Mouse (Mus musculus): Measurements from ENCODE around the gene Poglut1. TPM values are rescaled to one million over a fixed set of nuclear protein-coding genes. Genes with fewer than 3 reads are reported as not detected.
A peak's percentile ranks its signal among the peaks of the same experiment; 100 is the strongest.

Gene Poglut1
- polyA plus RNA-seq, 1 experiment, result 0.08 TPM

- H3K4me1 ChIP-seq (ENCODE audit: control insufficient read depth), result peaks cover 2% of the 10 kb centered on the region; the same call in 1 of the 2 replicates
Observed at GRCm38 (mm10) chr16:38555988-38556387, 5.9 kb upstream of the Poglut1 start.

GRCm38 (mm10) chr16:38548000-38548399 is 2.1 kb downstream of the Poglut1 start:
- H3K36me3 ChIP-seq (ENCODE audit: control insufficient read depth), result peaks cover 19% of the 10 kb centered on the region
- peaks cover 22% of the 10 kb centered on the region for H3K4me1 ChIP-seq (ENCODE audit: control insufficient read depth)

More at GRCm38 (mm10) chr16:38555988-38556387, 5.9 kb upstream of the Poglut1 start:
- Histone ChIP-seq H3K36me3 (ENCODE audit: control insufficient read depth) (no peaks in the 10 kb centered on the region), H3K9me3 (ENCODE audit: control insufficient read depth, low read length) (no peaks in the 10 kb centered on the region), H3K4me3 (replicated peaks) (no peak overlapping the region), H3K27me3 (ENCODE audit: control insufficient read depth) (peaks cover 74% of the 10 kb centered on the region)
- no peak for TF ChIP-seq GATA1 (IDR thresholded peaks at IDR 0.05; ENCODE audit: low read length)
- TF ChIP-seq TAL1 (IDR thresholded peaks at IDR 0.05; ENCODE audit: low read length), result no peak

GRCm38 (mm10) chr16:38538716-38539380 is 11.2 kb downstream of the Poglut1 start:
- Histone ChIP-seq H3K4me1 (ENCODE audit: control insufficient read depth) (peaks cover 18% of the 10 kb centered on the region), H3K36me3 (ENCODE audit: control insufficient read depth) (peaks cover 56% of the 10 kb centered on the region)

More at GRCm38 (mm10) chr16:38548000-38548399, 2.1 kb downstream of the Poglut1 start:
- TF ChIP-seq TAL1 (IDR thresholded peaks at IDR 0.05; ENCODE audit: low read length) (no peak), GATA1 (IDR thresholded peaks at IDR 0.05; ENCODE audit: low read length) (no peak)
- H3K9me3 ChIP-seq (ENCODE audit: control insufficient read depth, low read length), result no peaks in the 10 kb centered on the region
- peaks cover 16% of the 10 kb centered on the region for H3K27me3 ChIP-seq (ENCODE audit: control insufficient read depth)
- no peak overlapping the region for H3K4me3 ChIP-seq (replicated peaks)

GRCm38 (mm10) chr16:38536544-38537146 is 13.4 kb downstream of the Poglut1 start:
- Histone ChIP-seq H3K9me3 (ENCODE audit: control insufficient read depth, low read length) (no peaks in the 10 kb centered on the region), H3K4me3 (replicated peaks) (no peak overlapping the region), H3K36me3 (ENCODE audit: control insufficient read depth) (peaks cover 56% of the 10 kb centered on the region), H3K4me1 (ENCODE audit: control insufficient read depth) (peaks cover 18% of the 10 kb centered on the region), H3K27me3 (ENCODE audit: control insufficient read depth) (no peaks in the 10 kb centered on the region)
- TF ChIP-seq GATA1 (IDR thresholded peaks at IDR 0.05; ENCODE audit: low read length), result no peak
- TF ChIP-seq TAL1 (IDR thresholded peaks at IDR 0.05; ENCODE audit: low read length), result no peak

More at GRCm38 (mm10) chr16:38538716-38539380, 11.2 kb downstream of the Poglut1 start:
- H3K4me3 ChIP-seq (replicated peaks), result no peak overlapping the region
- TF ChIP-seq TAL1 (IDR thresholded peaks at IDR 0.05; ENCODE audit: low read length) (no peak), GATA1 (IDR thresholded peaks at IDR 0.05; ENCODE audit: low read length) (no peak)
- no peaks in the 10 kb centered on the region for H3K9me3 ChIP-seq (ENCODE audit: control insufficient read depth, low read length)
- H3K27me3 ChIP-seq (ENCODE audit: control insufficient read depth), result no peaks in the 10 kb centered on the region

DNA sequence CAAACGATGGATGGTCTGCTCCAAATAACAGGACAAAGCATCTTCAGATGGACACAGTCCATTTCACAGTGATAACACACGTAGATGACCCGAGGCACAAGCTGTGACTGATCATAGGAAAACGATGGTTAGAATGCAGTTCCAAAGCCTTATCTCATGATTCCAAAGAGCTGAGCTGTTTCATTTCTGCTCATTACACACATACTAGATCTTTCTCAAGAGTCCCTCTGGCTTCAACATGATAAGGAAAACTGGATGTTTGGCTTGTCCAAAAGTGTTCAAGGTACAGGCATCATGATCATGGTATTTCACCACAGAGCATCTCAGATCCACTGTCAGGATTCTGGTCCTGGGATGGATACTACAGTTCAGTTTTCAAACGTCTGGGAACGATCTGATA is 23.8 kb downstream of the Poglut1 start:
- no peak; the same call in 2 of the 3 replicates for TF ChIP-seq TAL1 (IDR thresholded peaks at IDR 0.05; ENCODE audit: low read length)
- TF ChIP-seq GATA1 (IDR thresholded peaks at IDR 0.05; ENCODE audit: low read length), result no peak
- Histone ChIP-seq H3K4me1 (ENCODE audit: control insufficient read depth) (peaks cover 50% of the 10 kb centered on the region), H3K9me3 (ENCODE audit: control insufficient read depth, low read length) (no peaks in the 10 kb centered on the region), H3K27me3 (ENCODE audit: control insufficient read depth) (no peaks in the 10 kb centered on the region), H3K4me3 (replicated peaks) (no peak overlapping the region), H3K36me3 (ENCODE audit: control insufficient read depth) (peaks cover 47% of the 10 kb centered on the region)

DNA sequence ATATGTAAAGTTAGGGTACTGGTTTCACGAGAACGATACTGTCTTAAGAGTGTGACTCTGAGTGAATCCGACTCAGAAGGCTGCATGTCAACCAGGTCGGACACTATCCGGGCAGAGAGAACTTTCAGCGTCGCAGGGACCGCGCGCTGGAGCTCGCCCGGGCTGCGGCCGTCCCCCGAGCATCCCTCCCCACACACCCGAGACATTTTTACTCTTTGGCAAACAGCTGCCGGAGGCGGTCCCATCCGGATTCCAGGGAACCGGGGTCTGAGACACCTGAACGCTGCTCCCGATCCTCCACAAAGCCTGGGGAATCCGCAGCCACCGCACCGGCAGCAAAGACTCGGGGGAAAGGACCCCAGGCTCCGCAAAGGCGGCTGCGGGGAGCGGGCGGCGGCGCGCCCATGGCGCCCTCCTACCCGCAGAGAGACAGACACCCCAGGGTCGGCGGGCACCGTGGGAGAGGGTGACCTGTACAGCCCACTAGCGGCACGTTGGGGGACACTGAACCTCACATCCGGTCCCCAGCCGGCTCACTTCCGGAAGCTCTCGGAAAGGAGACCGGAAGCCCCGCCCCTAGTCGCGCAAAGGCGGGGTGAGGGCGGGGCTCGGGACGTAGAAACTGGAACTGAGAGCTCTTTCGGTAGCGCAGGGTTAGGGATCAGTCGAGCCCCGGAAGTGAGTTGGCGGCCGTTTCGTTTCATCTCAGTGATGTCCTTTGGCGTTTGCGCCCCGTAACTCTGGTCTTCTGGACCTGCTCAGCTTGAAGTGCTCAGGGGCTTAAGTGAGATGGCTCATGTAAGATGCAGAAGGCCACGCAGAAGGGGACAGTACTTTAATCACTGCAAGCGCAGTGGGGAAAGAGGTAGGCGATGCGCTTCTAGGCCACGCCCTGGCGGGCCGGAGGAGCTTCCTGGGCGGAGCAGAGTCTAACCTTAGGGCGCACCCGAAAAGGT is 27.7 kb downstream of the Poglut1 start, which contains the start of gene Timmdc1:
Gene Timmdc1, minus strand, starts transcription at position 535 of the 956 bp plus-strand sequence.
- no peaks in the 10 kb centered on the region for H3K27me3 ChIP-seq (ENCODE audit: control insufficient read depth)
- H3K4me3 ChIP-seq (replicated peaks), result peak within 1 kb of the TSS; percentile 100
- H3K9me3 ChIP-seq (ENCODE audit: control insufficient read depth, low read length), result no peaks in the 10 kb centered on the region
- peaks cover 61% of the 10 kb centered on the region for H3K4me1 ChIP-seq (ENCODE audit: control insufficient read depth)
- H3K36me3 ChIP-seq (ENCODE audit: control insufficient read depth), result peaks cover 35% of the 10 kb centered on the region
- TF ChIP-seq TAL1 (IDR thresholded peaks at IDR 0.05; ENCODE audit: low read length) (no peak), GATA1 (IDR thresholded peaks at IDR 0.05; ENCODE audit: low read length) (no peak)

DNA sequence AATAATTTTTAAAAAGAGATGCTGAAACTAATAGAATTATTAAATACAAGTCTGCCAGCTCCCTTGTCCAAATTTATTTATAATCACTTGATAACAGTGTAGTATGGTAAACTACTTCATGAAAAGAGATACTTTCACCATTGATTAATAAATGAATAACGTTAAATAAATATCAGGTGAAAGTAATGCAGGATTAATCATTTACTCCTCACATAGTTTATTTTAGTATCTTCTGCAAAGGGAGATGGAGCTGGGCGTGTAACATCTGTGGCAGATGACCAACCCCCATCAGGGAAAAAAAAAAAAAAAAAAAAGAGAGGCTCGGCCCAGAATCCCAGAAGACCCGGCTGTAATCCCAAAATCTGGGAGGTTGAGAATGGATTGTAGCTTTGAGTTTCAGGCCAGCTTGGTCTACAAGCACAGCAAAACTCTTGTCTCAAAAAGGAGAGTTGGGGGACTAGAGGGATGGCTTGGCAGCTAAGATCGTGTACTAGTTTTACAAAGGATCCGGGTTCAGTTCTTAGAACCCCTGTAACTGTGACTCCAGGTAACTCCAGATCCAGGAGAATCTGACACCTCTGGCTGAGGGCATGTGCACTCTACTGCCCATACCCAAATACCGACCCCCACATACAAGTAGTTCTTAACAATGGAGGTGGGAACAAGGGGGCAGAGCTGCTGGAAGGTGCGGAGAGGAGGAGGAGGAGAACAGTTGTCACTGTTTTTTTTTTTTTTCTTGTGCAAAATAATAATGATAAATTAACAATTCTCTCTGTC is 28.7 kb downstream of the Poglut1 start:
- H3K36me3 ChIP-seq (ENCODE audit: control insufficient read depth), result peaks cover 38% of the 10 kb centered on the region
- H3K4me3 ChIP-seq (replicated peaks), result peak overlapping the region; percentile 100
- peaks cover 51% of the 10 kb centered on the region for H3K4me1 ChIP-seq (ENCODE audit: control insufficient read depth)
- H3K27me3 ChIP-seq (ENCODE audit: control insufficient read depth), result no peaks in the 10 kb centered on the region
- no peaks in the 10 kb centered on the region for H3K9me3 ChIP-seq (ENCODE audit: control insufficient read depth, low read length)
- no peak for TF ChIP-seq TAL1 (IDR thresholded peaks at IDR 0.05; ENCODE audit: low read length)

DNA sequence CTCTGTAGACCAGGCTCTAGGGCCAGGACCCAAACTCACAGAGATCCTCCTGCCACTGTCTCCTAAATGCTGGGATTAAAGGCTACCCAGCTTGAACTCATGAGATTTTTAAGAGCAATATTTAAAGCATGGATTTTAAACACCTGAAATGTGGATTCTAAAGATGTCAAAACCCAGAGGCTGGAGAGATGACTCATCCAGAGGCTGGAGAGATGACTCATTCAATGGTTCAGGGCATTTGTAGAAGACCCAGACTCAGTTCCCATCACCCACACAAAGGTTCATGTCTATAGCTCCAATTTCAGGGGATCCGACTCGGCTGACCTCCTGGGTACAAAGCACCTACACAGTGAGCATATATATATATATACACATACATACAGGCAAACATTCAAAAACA is 30.9 kb downstream of the Poglut1 start:
- Histone ChIP-seq H3K36me3 (ENCODE audit: control insufficient read depth) (peaks cover 39% of the 10 kb centered on the region), H3K4me3 (replicated peaks) (no peak overlapping the region), H3K4me1 (ENCODE audit: control insufficient read depth) (peaks cover 29% of the 10 kb centered on the region), H3K9me3 (ENCODE audit: control insufficient read depth, low read length) (no peaks in the 10 kb centered on the region), H3K27me3 (ENCODE audit: control insufficient read depth) (no peaks in the 10 kb centered on the region)
- TF ChIP-seq TAL1 (IDR thresholded peaks at IDR 0.05; ENCODE audit: low read length) (no peak), GATA1 (IDR thresholded peaks at IDR 0.05; ENCODE audit: low read length) (no peak)
